Mouse (Mus musculus): ENCODE results near the gene Gse1. TPM values are rescaled to one million over a fixed set of nuclear protein-coding genes. Genes with fewer than 3 reads are reported as not detected.

Gse1 gene
- 26.5 and 28.8 TPM in 2 replicates for polyA plus RNA-seq (2016; fragmentation: Nextera tagmentation; extraction: Ambion mirVana)

DNA sequence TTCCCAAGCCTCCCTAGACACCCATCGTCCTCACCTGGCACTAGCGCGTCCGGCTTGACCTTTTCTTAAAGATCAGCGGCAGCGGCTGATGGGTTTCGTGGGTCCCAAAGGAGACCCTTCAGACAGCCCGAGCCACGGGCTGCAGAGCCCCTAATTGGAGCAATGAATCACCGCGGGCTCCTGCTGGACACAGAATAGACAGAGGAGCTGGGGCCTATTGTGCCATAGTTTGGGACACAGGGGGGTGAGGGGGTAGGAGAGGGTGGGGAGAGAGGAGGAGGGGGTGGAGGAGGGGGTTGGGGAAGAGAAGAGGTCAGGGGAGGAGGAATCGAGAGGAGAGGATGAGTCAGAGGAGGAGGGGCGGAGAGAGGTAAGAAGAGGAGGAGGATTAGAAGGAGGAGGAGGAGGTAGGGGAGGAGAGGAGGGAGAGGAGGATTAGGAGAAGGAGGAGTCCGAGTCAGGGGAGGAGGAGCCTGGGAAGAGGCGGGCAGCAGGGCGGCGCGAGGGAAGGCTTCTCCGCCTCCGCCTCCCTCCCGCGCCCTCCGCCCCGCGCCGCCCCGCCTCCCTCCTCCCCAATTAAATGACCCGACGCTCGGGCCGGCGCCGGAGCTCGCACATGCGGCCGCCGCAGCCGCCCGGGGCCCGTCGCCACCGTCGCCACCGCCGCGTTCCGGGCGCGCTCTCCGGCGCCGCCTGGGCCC lies at the start of gene Gse1:
Gse1 (plus strand) TSS at position 566 of the 701 bp plus-strand sequence.
- peak; percentile 68 for ATAC-seq (ENCODE audit: low FRiP score, low read depth)
- Histone ChIP-seq H3K9me3 (no peaks in the 10 kb centered on the region), H3K4me1 (peaks cover 81% of the 10 kb centered on the region), H3K4me2 (replicated peaks) (peak within 1 kb of the TSS; percentile 94), H3K4me3 (peak within 1 kb of the TSS; percentile 61), H3K27me3 (peaks cover 46% of the 10 kb centered on the region), H3K27ac (replicated peaks) (peak within 1 kb of the TSS; percentile 76), H3K36me3 (no peaks in the 10 kb centered on the region), H3K9ac (replicated peaks) (peak within 1 kb of the TSS; percentile 76)
- WGBS, result under 1% methylated on average over 21 of the region's 52 CpGs

DNA sequence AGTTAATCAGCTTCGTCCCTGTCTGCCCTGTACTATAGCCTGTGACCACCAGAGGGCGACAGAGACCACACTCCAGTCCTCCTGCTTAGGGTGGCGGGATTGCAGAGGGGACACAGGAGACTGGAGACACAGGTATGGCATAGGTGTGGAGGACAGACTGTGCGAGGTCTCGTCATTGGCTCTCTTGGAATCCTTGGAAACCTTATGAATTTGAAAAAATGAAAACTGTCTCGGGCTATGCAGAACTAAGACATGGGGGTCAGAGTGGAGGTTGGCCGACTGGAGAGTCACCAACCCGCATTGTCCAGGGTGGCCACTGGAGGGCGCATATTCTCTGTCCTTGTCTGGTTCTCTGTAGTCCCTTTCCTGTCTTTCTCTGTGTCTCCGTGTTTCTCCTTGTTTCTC lies 49.2 kb upstream of the Gse1 start:
- Histone ChIP-seq H3K27ac (replicated peaks) (peak overlapping the region; percentile 52), H3K9me3 (no peaks in the 10 kb centered on the region), H3K4me1 (peaks cover 50% of the 10 kb centered on the region), H3K36me3 (no peaks in the 10 kb centered on the region), H3K4me2 (replicated peaks) (peak overlapping the region; percentile 37), H3K4me3 (no peak overlapping the region), H3K9ac (replicated peaks) (peak overlapping the region; percentile 46; the same call in 1 of the 2 replicates), H3K27me3 (peaks cover 37% of the 10 kb centered on the region)
- peak; percentile 24; the same call in 1 of the 2 replicates for ATAC-seq (ENCODE audit: low FRiP score, low read depth)
- 0% methylated on average over 10 of the region's 10 CpGs for WGBS

GRCm38 (mm10) chr8:120180445-120180970 lies 47.7 kb upstream of the Gse1 start:
- WGBS, result 44% methylated on average over 7 of the region's 7 CpGs
- no peak for ATAC-seq (ENCODE audit: low FRiP score, low read depth)
- peaks cover 22% of the 10 kb centered on the region for H3K27me3 ChIP-seq
- peaks cover 62% of the 10 kb centered on the region for H3K4me1 ChIP-seq
- no peaks in the 10 kb centered on the region for H3K36me3 ChIP-seq
- H3K27ac ChIP-seq (replicated peaks), result 0 out of 2 replicates have a peak overlapping the region, but pooled peaks have one; percentile 4
- no peak overlapping the region for H3K9ac ChIP-seq (replicated peaks)
- no peak overlapping the region for H3K4me2 ChIP-seq (replicated peaks)
- H3K4me3 ChIP-seq, result no peak overlapping the region
- H3K9me3 ChIP-seq, result no peaks in the 10 kb centered on the region

DNA sequence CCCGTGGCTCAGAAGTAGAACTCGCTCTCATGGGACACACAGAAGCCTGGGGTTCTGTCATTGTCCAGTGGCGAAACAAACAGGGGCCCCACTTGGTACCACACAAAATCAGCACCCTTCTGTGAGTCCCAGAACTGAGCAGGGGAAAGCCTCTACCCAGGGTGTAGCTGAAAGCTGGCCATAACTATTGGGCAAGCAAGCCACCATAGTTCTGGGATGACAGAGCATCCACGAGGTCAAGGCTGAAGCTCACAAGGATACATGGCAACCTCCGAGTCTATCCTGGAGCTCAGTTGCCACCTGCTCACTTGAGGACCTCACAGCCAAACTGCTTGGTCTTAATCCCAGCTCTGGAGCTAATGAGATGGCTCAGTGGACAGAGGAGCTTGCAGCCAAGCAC lies 47.0 kb upstream of the Gse1 start:
- Histone ChIP-seq H3K4me1 (peaks cover 64% of the 10 kb centered on the region), H3K36me3 (no peaks in the 10 kb centered on the region), H3K4me2 (replicated peaks) (no peak overlapping the region), H3K4me3 (no peak overlapping the region), H3K9me3 (no peaks in the 10 kb centered on the region), H3K9ac (replicated peaks) (no peak overlapping the region), H3K27ac (replicated peaks) (no peak overlapping the region), H3K27me3 (peaks cover 15% of the 10 kb centered on the region; the same call in 1 of the 2 replicates)
- WGBS, result 92% methylated on average over 5 of the region's 5 CpGs
- ATAC-seq (ENCODE audit: low FRiP score, low read depth), result no peak

- Histone ChIP-seq H3K36me3 (no peaks in the 10 kb centered on the region), H3K4me1 (peaks cover 64% of the 10 kb centered on the region), H3K9me3 (no peaks in the 10 kb centered on the region), H3K27ac (replicated peaks) (no peak overlapping the region), H3K27me3 (0 out of 2 replicates have a peak, but pooled peaks cover 12% of the 10 kb centered on the region), H3K4me3 (no peak overlapping the region), H3K9ac (replicated peaks) (no peak overlapping the region), H3K4me2 (replicated peaks) (no peak overlapping the region)
- no peak for ATAC-seq (ENCODE audit: low FRiP score, low read depth)
- WGBS, result 70% methylated on average over 4 of the region's 4 CpGs
Measured at GRCm38 (mm10) chr8:120181861-120182414, 46.3 kb upstream of the Gse1 start.

DNA sequence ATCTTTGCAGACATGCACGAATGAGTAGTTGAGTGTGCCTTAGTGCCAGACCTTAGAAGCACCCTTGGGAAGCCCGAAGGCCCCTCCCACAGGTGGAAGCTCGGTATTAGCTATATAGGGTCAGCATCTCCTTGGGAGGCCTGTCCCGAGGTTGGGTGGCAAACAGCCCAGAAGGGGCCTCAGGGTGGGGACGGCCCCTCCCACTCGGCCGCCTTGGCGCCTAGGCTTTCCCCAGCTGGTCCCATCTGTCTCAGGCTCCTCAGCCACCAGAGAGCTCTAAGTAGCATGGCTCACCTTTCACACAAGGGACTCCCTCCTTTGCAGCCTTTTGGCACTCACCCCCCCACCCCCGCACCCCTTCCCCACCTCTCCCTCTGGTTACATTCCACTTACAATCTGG lies 43.9 kb upstream of the Gse1 start:
- peak overlapping the region; percentile 81; the same call in 1 of the 2 replicates for H3K27ac ChIP-seq (replicated peaks)

DNA sequence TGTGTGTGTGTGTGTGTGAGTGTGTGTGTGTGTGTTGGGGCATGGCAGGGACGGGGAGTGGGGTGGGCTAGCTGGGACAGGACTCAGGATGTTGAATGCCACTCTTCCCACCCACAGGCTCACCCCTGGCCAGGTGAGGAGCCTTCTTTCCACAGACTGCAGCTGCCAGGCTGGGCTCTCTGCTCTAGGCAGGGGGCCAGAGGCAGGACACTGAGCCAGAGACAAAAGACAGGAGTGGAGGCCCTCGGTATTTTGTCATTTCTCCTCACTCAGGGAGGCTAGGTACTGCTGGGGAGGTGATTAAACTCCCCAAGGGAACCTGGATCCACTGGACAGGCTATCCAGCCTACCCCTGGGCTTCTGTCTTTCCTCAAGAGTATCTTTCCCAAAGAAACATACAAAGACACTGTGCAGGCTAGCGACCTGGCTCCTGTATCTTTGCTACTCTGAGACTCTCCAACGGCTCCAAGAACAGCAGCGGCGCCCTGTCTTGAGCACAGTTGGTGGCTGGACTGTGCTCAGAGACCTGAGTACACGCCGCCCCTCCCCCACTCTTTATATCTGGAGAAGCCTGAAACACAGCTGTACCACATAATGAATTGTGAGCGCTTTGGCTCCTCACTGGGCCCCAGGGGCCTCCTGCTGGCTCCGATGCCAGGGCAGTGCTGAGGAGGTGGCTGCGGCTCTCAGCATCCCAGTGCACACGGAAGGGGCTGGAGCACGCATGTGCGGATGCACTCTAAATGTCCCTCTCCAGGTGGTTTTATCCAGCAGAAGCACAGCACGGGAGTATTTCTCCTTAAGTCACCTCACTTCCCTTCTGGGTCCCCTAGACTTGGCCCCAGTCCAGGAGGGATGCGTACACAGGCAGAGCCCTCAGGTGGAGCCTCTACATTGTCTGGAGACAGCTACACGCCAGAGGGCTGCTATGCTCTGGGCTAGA lies 43.1 kb upstream of the Gse1 start:
- Histone ChIP-seq H3K4me3 (no peak overlapping the region), H3K9me3 (no peaks in the 10 kb centered on the region), H3K27me3 (0 out of 2 replicates have a peak, but pooled peaks cover 4% of the 10 kb centered on the region), H3K36me3 (no peaks in the 10 kb centered on the region), H3K4me2 (replicated peaks) (peak overlapping the region; percentile 27), H3K27ac (replicated peaks) (peak overlapping the region; percentile 81), H3K9ac (replicated peaks) (peak overlapping the region; percentile 39), H3K4me1 (peaks cover 38% of the 10 kb centered on the region)
- peak; percentile 53 for ATAC-seq (ENCODE audit: low FRiP score, low read depth)
- WGBS, result 30% methylated on average over 16 of the region's 17 CpGs

More for the DNA sequence above, 43.9 kb upstream of the Gse1 start:
- H3K27me3 ChIP-seq, result 0 out of 2 replicates have a peak, but pooled peaks cover 4% of the 10 kb centered on the region
- WGBS, result 56% methylated on average over 9 of the region's 9 CpGs
- peaks cover 40% of the 10 kb centered on the region for H3K4me1 ChIP-seq
- no peaks in the 10 kb centered on the region for H3K36me3 ChIP-seq
- no peaks in the 10 kb centered on the region for H3K9me3 ChIP-seq
- no peak overlapping the region for H3K9ac ChIP-seq (replicated peaks)
- no peak overlapping the region for H3K4me3 ChIP-seq
- no peak for ATAC-seq (ENCODE audit: low FRiP score, low read depth)
- H3K4me2 ChIP-seq (replicated peaks), result no peak overlapping the region

- H3K9ac ChIP-seq (replicated peaks), result 0 out of 2 replicates have a peak overlapping the region, but pooled peaks have one; percentile 20
- H3K36me3 ChIP-seq, result no peaks in the 10 kb centered on the region
- 76% methylated on average over 8 of the region's 8 CpGs for WGBS
- H3K4me2 ChIP-seq (replicated peaks), result no peak overlapping the region
- H3K4me3 ChIP-seq, result no peak overlapping the region
- no peaks in the 10 kb centered on the region for H3K9me3 ChIP-seq
- peak overlapping the region; percentile 22; the same call in 1 of the 2 replicates for H3K27ac ChIP-seq (replicated peaks)
- no peaks in the 10 kb centered on the region for H3K27me3 ChIP-seq
- no peak for ATAC-seq (ENCODE audit: low FRiP score, low read depth)
- peaks cover 38% of the 10 kb centered on the region for H3K4me1 ChIP-seq
Measured at GRCm38 (mm10) chr8:120186454-120186853, 41.8 kb upstream of the Gse1 start.

- no peak overlapping the region for H3K27ac ChIP-seq (replicated peaks)
- H3K9ac ChIP-seq (replicated peaks), result no peak overlapping the region
- 83% methylated on average over 6 of the region's 6 CpGs for WGBS
- H3K36me3 ChIP-seq, result no peaks in the 10 kb centered on the region
- H3K4me1 ChIP-seq, result peaks cover 41% of the 10 kb centered on the region
- H3K9me3 ChIP-seq, result no peaks in the 10 kb centered on the region
- H3K27me3 ChIP-seq, result no peaks in the 10 kb centered on the region
- no peak overlapping the region for H3K4me2 ChIP-seq (replicated peaks)
- no peak for ATAC-seq (ENCODE audit: low FRiP score, low read depth)
- no peak overlapping the region for H3K4me3 ChIP-seq
Measured at GRCm38 (mm10) chr8:120188510-120188909, 39.7 kb upstream of the Gse1 start.

DNA sequence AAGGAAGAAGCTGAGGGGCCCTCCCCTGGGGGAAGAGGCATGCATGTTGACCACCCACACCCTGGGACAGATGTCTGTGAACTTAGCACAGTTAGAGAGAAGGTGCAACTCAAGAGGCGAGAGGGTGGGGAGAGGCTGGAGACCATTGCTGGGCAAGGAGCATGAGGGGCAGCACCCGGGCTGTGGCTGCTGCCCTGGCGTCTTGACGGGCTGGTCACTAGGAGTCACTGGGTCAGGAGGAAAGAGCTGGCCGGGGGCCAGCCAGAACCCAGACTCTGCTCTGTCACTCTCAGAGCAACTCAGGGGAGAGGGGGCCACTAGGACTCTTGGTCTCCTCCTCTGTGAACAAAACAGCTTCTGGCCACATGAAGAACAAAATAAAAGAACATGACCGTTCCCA lies 38.8 kb upstream of the Gse1 start:
- Histone ChIP-seq H3K36me3 (no peaks in the 10 kb centered on the region), H3K27me3 (no peaks in the 10 kb centered on the region), H3K4me2 (replicated peaks) (no peak overlapping the region), H3K4me1 (peaks cover 35% of the 10 kb centered on the region), H3K9me3 (no peaks in the 10 kb centered on the region), H3K4me3 (no peak overlapping the region), H3K27ac (replicated peaks) (no peak overlapping the region), H3K9ac (replicated peaks) (no peak overlapping the region)
- ATAC-seq (ENCODE audit: low FRiP score, low read depth), result no peak
- 89% methylated on average over 6 of the region's 6 CpGs for WGBS

- no peak for ATAC-seq (ENCODE audit: low FRiP score, low read depth)
- H3K27ac ChIP-seq (replicated peaks), result peak overlapping the region; percentile 31; the same call in 1 of the 2 replicates
- 83% methylated on average over 17 of the region's 17 CpGs for WGBS
- H3K4me2 ChIP-seq (replicated peaks), result no peak overlapping the region
- no peaks in the 10 kb centered on the region for H3K36me3 ChIP-seq
- H3K4me3 ChIP-seq, result no peak overlapping the region
- H3K9me3 ChIP-seq, result no peaks in the 10 kb centered on the region
- no peak overlapping the region for H3K9ac ChIP-seq (replicated peaks)
- H3K27me3 ChIP-seq, result no peaks in the 10 kb centered on the region
- H3K4me1 ChIP-seq, result peaks cover 27% of the 10 kb centered on the region
Measured at GRCm38 (mm10) chr8:120190107-120190809, 38.0 kb upstream of the Gse1 start.

All from midbrain, embryonic 12.5 days (tissue).